Mouse (Mus musculus) midbrain, postnatal 0 days (tissue): ENCODE measurements around the gene Immp1l. TPM values are rescaled to one million over a fixed set of nuclear protein-coding genes. Genes with fewer than 3 reads are reported as not detected.

ENCODE experiments used
- ATAC-seq: fragments of 200-750 bp; cut with Nextera tagmentation; 2 replicates; pipeline ENCODE4 v1.8.0; 2017; ENCODE audit warnings: moderate number of reproducible peaks, mild to moderate bottlenecking, moderate TSS enrichment, moderate library complexity; ENCODE audit not compliant: low FRiP score
- DNase-seq: peaks from one replicate; pipeline ENCODE4 v3.0.0-alpha.2; 2015; ENCODE audit warnings: low spot score
- H3K27ac ChIP-seq: fragments of 300-500 bp; sonication (generic); 2 replicates; pipeline ENCODE4 v1.5.1; 2014; ENCODE audit warnings: low read depth, mild to moderate bottlenecking, low read length, mixed read lengths
- H3K27me3 ChIP-seq: fragments of 300-500 bp; sonication (generic); 2 replicates; pipeline ENCODE4 v1.6.1; 2014; ENCODE audit warnings: low read length, control low read depth, mixed read lengths; ENCODE audit not compliant: insufficient read depth
- H3K36me3 ChIP-seq: fragments of 300-500 bp; sonication (generic); 2 replicates; pipeline ENCODE4 v1.6.1; 2014; ENCODE audit warnings: low read length, control low read depth, mixed read lengths; ENCODE audit not compliant: insufficient read depth
- H3K4me1 ChIP-seq: fragments of 300-500 bp; sonication (generic); 2 replicates; pipeline ENCODE4 v1.6.1; 2014; ENCODE audit warnings: mild to moderate bottlenecking, control low read depth, antibody characterized with exemption, low read length, mixed read lengths; ENCODE audit not compliant: insufficient read depth
- H3K4me2 ChIP-seq: fragments of 300-500 bp; sonication (generic); 2 replicates; pipeline ENCODE4 v1.6.1; 2014; ENCODE audit warnings: low read depth, mild to moderate bottlenecking, low read length, mixed read lengths; ENCODE audit not compliant: poor library complexity, severe bottlenecking
- H3K4me3 ChIP-seq: fragments of 300-500 bp; sonication (generic); 2 replicates; pipeline ENCODE4 v1.5.1; 2014; ENCODE audit warnings: low read depth, mild to moderate bottlenecking, low read length, moderate library complexity
- H3K9ac ChIP-seq: fragments of 300-500 bp; sonication (generic); replicated peaks from 2 replicates; pipeline ENCODE4 v1.6.1; 2014; ENCODE audit warnings: mild to moderate bottlenecking, low read length, moderate library complexity, mixed read lengths; ENCODE audit not compliant: poor library complexity, severe bottlenecking
- H3K9me3 ChIP-seq: fragments of 300-500 bp; sonication (generic); 2 replicates; pipeline ENCODE4 v1.6.1; 2016; ENCODE audit warnings: low read length, control low read depth
- CTCF ChIP-seq: IDR thresholded peaks from 2 replicates; pipeline ENCODE4 v1.5.1; 2016; ENCODE audit warnings: antibody characterized with exemption, mild to moderate bottlenecking
- WGBS: fragments of 180-500 bp; shearing (Covaris S2); extraction: QIAGEN DNeasy Blood & Tissue Kit; methylation state at CpG from one replicate; pipeline ENCODE4 v1.1.7; 2014; 5-methylcytosine and 5-hydroxymethylcytosine counted together
- microRNA-seq: library from miRNA; unstranded; fragments of <30 nt; microRNA quantifications from one replicate; pipeline ENCODE4, GENCODE M21; 2016; ENCODE audit warnings: borderline number of aligned reads
- polyA plus RNA-seq: library from polyadenylated mRNA; unstranded; fragments of >200 nt; fragmentation: Nextera tagmentation; extraction: Ambion mirVana; gene quantifications from 2 replicates; pipeline ENCODE4 v1.2.1, GENCODE M21; 2015
- total RNA-seq: library from RNA; depleted of rRNA; stranded (reverse); fragments of >200 nt; gene quantifications from 2 replicates; pipeline ENCODE4 v1.2.3, GENCODE M21; 2014; rRNA removed

Immp1l gene
- total and polyA plus RNA-seq, 2 experiments from 2014 or later, result 34.1 to 84.5 TPM

- no peak overlapping the region for H3K27ac ChIP-seq
- 27% methylated on average over 2 of the region's 2 CpGs for WGBS
- peak; percentile 31 for TF ChIP-seq CTCF
- H3K4me2 ChIP-seq, result no peak overlapping the region
- H3K27me3 ChIP-seq, result no peaks in the 10 kb centered on the region
- H3K4me1 ChIP-seq, result no peaks in the 10 kb centered on the region
- DNase-seq (peak; percentile 10), ATAC-seq (no peak)
- no peak overlapping the region for H3K9ac ChIP-seq
- no peak overlapping the region for H3K4me3 ChIP-seq
- H3K36me3 ChIP-seq, result no peaks in the 10 kb centered on the region
- 0 out of 2 replicates have a peak, but pooled peaks cover 3% of the 10 kb centered on the region for H3K9me3 ChIP-seq
Observed at GRCm38 (mm10) chr2:105987999-105988398, 83.6 kb downstream of the Immp1l start.

- peak within 1 kb of the TSS; percentile 54 for H3K4me2 ChIP-seq
- H3K9ac ChIP-seq, result peak within 1 kb of the TSS; percentile 71
- no peaks in the 10 kb centered on the region for H3K9me3 ChIP-seq
- H3K4me1 ChIP-seq, result no peaks in the 10 kb centered on the region
- no peaks in the 10 kb centered on the region for H3K27me3 ChIP-seq
- 2% methylated on average over 44 of the region's 44 CpGs for WGBS
- peak; percentile 96 for DNase-seq
- H3K36me3 ChIP-seq, result peaks cover 3% of the 10 kb centered on the region; the same call in 1 of the 2 replicates
- peak; percentile 11; the same call in 1 of the 2 replicates for TF ChIP-seq CTCF
- peak within 1 kb of the TSS; percentile 73 for H3K4me3 ChIP-seq
- peak within 1 kb of the TSS; percentile 70 for H3K27ac ChIP-seq
- ATAC-seq, result peak; percentile 98
Observed at GRCm38 (mm10) chr2:106002835-106003739, 98.6 kb downstream of the Immp1l start, which contains the start of gene Dnajc24. Dnajc24 (minus strand) TSS chr2:106003549.

GRCm38 (mm10) chr2:106008415-106008814 lies 104.0 kb downstream of the Immp1l start:
- Histone ChIP-seq H3K36me3 (no peaks in the 10 kb centered on the region), H3K27ac (no peak overlapping the region), H3K4me2 (no peak overlapping the region), H3K9me3 (no peaks in the 10 kb centered on the region), H3K4me3 (no peak overlapping the region), H3K27me3 (no peaks in the 10 kb centered on the region), H3K9ac (no peak overlapping the region), H3K4me1 (no peaks in the 10 kb centered on the region)
- ATAC-seq (no peak), DNase-seq (no peak)
- no peak for TF ChIP-seq CTCF
- 84% methylated on average over 2 of the region's 2 CpGs for WGBS

Small RNA genes lying within 50 kb of the gene (microRNA-seq; reads per million reads assigned to microRNA genes)
- gene Gm22002, result not detected

Other genes starting within 250 kb of the Immp1l start
- 15.4 and 27.1 TPM in 2 replicates for gene Pax6, start 235.7 kb upstream of the Immp1l start, total RNA-seq
- 6.9 and 11.3 TPM in 2 replicates for gene Pax6, start 235.7 kb upstream of the Immp1l start, polyA plus RNA-seq
- gene Elp4, start 74 bp upstream of the Immp1l start, total RNA-seq, result 22.3 and 25.3 TPM in 2 replicates
- gene Elp4, start 74 bp upstream of the Immp1l start, polyA plus RNA-seq, result 24.7 and 29.2 TPM in 2 replicates
- 8.7 and 28.3 TPM in 2 replicates for gene Dnajc24, start 98.9 kb downstream of the Immp1l start, total RNA-seq
- gene Dnajc24, start 98.9 kb downstream of the Immp1l start, polyA plus RNA-seq, result 19.7 and 23.0 TPM in 2 replicates